Comparison of ENCODE assay signal across 22 mouse cellular contexts in the genomic region with DNA sequence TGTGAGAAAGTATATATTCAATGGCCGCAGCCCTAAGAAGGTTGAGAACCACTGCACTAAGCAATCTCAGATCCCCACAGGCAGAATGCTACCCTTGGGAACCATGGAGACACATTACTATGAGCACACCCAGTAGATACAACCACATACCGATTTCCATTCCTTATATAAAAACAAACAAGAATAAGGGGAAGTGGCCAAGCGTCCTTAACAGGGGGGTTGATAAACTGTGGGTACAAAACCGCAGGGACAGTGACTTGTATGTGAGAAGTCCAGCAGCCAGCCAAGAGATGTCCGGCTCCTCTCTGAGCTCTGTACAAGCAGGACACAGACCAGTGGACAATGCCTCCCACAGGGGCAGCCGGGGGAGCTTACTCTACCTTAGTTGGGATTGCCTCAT.
DNase-seq lines count a peak whose midpoint lies in the region; ATAC-seq and TF ChIP-seq lines count a peak whose summit lies in the region.
"Had no signal": no experiment of that assay in that cellular context is flagged by ENCODE, and none has a peak within 500 bp of the region (broad histone marks: within the 10 kb centered on the region; RNA-seq: fewer than 3 reads in every experiment).

No protein-coding gene starts in this region.

- H3K4me3 ChIP-seq in bone marrow macrophage, adult 2 months (ENCODE audit: insufficient read depth, low read length), result no peak overlapping the region
- H3K4me3 ChIP-seq: embryonic facial prominence, embryonic 12.5 days; forebrain, embryonic 13.5 days; heart, embryonic 15.5 days; kidney, embryonic 15.5 days; limb, embryonic 13.5 days; midbrain, embryonic 13.5 days had no signal

- DNase-seq in lung, postnatal 36 days, result peak; percentile 41
- DNase-seq in lung, postnatal 10 days, result no peak
- peak; percentile 25 for DNase-seq in splenic B cell, adult 2 months (ENCODE audit: low read depth, low spot score)
- no peak for DNase-seq in ovary, adult 18-20 months (ENCODE audit: low spot score)
- DNase-seq in cerebellum, adult 9-11 months, result no peak
- DNase-seq: adrenal gland, postnatal 14 days; cerebellum, postnatal 10 days; gastrocnemius, postnatal 36 days; heart, postnatal 4 days had no signal

- TF ChIP-seq CTCF in bone marrow macrophage, adult 2 months (IDR thresholded peaks at IDR 0.05; ENCODE audit: low read depth, low read length), result no peak

- peaks cover 32% of the 10 kb centered on the region for H3K4me1 ChIP-seq in bone marrow macrophage, adult 2 months (ENCODE audit: control insufficient read depth, insufficient read depth, low read length)
- H3K4me1 ChIP-seq: embryonic facial prominence, embryonic 12.5 days; forebrain, embryonic 13.5 days; limb, embryonic 13.5 days had no signal

- 0 out of 2 replicates have a peak, but pooled peaks have one; percentile 29 for ATAC-seq in megakaryocyte-erythroid progenitor cell, adult 5-6 weeks (replicated peaks; ENCODE audit: low FRiP score, low TSS enrichment, poor library complexity, severe bottlenecking)
- ATAC-seq in erythroid progenitor cell, adult 5-6 weeks (replicated peaks; ENCODE audit: low FRiP score, poor library complexity, severe bottlenecking), result no peak
- ATAC-seq: activated CD4-positive, CD25-positive, alpha-beta regulatory T cell, adult 4 months; forebrain, embryonic 13.5 days; hindbrain, postnatal 0 days; intestine, postnatal 0 days; midbrain, embryonic 13.5 days had no signal

- no peaks in the 10 kb centered on the region for H3K27me3 ChIP-seq in splenic B cell, adult 2 months (ENCODE audit: control insufficient read depth, insufficient read depth, low read length, poor library complexity, severe bottlenecking)
- H3K27me3 ChIP-seq: embryonic facial prominence, embryonic 12.5 days; forebrain, embryonic 13.5 days; heart, embryonic 15.5 days; kidney, embryonic 15.5 days; limb, embryonic 13.5 days; midbrain, embryonic 13.5 days had no signal

- H3K36me3 ChIP-seq in splenic B cell, adult 2 months (ENCODE audit: control insufficient read depth, insufficient read depth, low read length, poor library complexity, severe bottlenecking), result peaks cover 33% of the 10 kb centered on the region

- peak overlapping the region; percentile 38; the same call in 1 of the 2 replicates for H3K27ac ChIP-seq in bone marrow macrophage, adult 2 months (ENCODE audit: insufficient read depth, low read depth, low read length)
- H3K27ac ChIP-seq: embryonic facial prominence, embryonic 12.5 days; forebrain, embryonic 13.5 days; heart, embryonic 15.5 days; hindbrain, postnatal 0 days; kidney, embryonic 15.5 days; limb, embryonic 13.5 days; liver, embryonic 14.5 days; midbrain, embryonic 13.5 days had no signal

- no peak for TF ChIP-seq POLR2A in bone marrow macrophage, adult 2 months (IDR thresholded peaks at IDR 0.05; ENCODE audit: borderline replicate concordance, low read depth, low read length)

Comparison
In these comparisons a context has a peak if more than half of its experiments do, and no peak if none do; other contexts are left out.
1. DNase-seq: peak in lung, postnatal 36 days (single experiment) and splenic B cell, adult 2 months (single experiment); none in lung, postnatal 10 days (single experiment), ovary, adult 18-20 months (single experiment) and cerebellum, adult 9-11 months (single experiment).